Mouse (Mus musculus): ENCODE measurements around the gene Gls. TPM values are rescaled to one million over a fixed set of nuclear protein-coding genes. Genes with fewer than 3 reads are reported as not detected.
A peak's percentile ranks its signal among the peaks of the same experiment; 100 is the strongest.

Gls gene
- polyA plus RNA-seq, 1 experiment from 2014 or later: 32.0 TPM

DNA sequence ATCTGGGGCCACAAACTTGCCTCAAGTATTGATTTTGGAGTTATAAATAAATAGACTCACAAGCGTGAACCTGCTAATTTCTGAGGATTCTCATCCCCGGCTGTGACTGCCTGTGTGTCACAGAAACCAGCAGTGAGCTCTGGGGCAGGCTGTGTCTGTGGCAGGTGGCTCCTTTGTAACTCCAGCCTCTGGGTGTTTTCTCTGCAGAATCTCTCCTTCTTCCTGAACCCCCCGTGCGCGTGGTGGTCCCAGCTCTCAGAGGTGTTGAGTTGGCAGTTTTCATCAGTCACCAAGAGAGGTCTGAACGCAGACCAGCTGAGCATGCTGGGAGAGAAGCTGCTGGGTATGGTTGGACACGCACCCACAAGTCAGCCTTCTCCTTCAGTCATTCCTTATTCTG, 84.3 kb downstream of the Gls start:
- no peak for ATAC-seq (replicated peaks; ENCODE audit: low FRiP score, low read depth)
- H3K4me2 ChIP-seq (ENCODE audit: low read length): no peak overlapping the region
- WGBS: 78% methylated on average over 7 of the region's 7 CpGs

DNA sequence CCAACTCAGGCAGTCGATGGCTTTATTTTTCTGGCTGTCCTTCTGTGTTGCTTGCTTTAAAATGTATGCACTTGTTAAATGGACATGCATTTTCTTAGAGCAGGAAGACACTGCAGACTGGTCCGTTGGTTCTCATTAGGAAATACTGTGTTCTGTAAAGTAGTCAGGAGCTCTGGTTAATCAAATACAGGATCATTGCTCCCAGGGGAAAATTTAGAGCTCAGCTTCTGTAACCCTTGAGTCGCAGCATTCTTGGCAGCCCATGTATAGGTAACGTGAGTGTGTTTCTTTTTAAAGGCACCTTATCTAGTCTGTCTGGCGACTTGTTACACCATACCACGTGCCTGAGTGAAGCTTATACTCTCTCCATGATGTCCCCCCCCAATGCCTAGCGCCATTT, 84.9 kb downstream of the Gls start:
- no peak overlapping the region for H3K4me3 ChIP-seq (replicated peaks; ENCODE audit: low read depth, low read length)
- peaks cover 22% of the 10 kb centered on the region for H3K36me3 ChIP-seq (ENCODE audit: insufficient read depth, low read length)
- no peak for TF ChIP-seq CTCF (IDR thresholded peaks at IDR 0.05; ENCODE audit: low read depth)
- no peak overlapping the region for H3K4me2 ChIP-seq (ENCODE audit: low read length)
- DNase-seq (ENCODE audit: low spot score) (no peak), ATAC-seq (replicated peaks; ENCODE audit: low FRiP score, low read depth) (0 out of 2 replicates have a peak, but pooled peaks have one; percentile 27)
- 56% methylated on average over 7 of the region's 7 CpGs for WGBS
- no peaks in the 10 kb centered on the region for H3K9me3 ChIP-seq (replicated peaks; ENCODE audit: low read length)
- no peak overlapping the region for H3K9ac ChIP-seq (ENCODE audit: low read depth, low read length)
- 0 out of 2 replicates have a peak, but pooled peaks cover 6% of the 10 kb centered on the region for H3K4me1 ChIP-seq (replicated peaks; ENCODE audit: insufficient read depth, low read length)
- no peak overlapping the region for H3K27ac ChIP-seq
- no peaks in the 10 kb centered on the region for H3K27me3 ChIP-seq (ENCODE audit: insufficient read depth, low read length)

More for the DNA sequence above, 84.3 kb downstream of the Gls start:
- H3K27me3 ChIP-seq (ENCODE audit: insufficient read depth, low read length): no peaks in the 10 kb centered on the region
- no peak overlapping the region for H3K27ac ChIP-seq
- no peaks in the 10 kb centered on the region for H3K9me3 ChIP-seq (replicated peaks; ENCODE audit: low read length)
- H3K36me3 ChIP-seq (ENCODE audit: insufficient read depth, low read length): peaks cover 20% of the 10 kb centered on the region
- 0 out of 2 replicates have a peak, but pooled peaks cover 6% of the 10 kb centered on the region for H3K4me1 ChIP-seq (replicated peaks; ENCODE audit: insufficient read depth, low read length)
- no peak for DNase-seq (ENCODE audit: low spot score)
- no peak for TF ChIP-seq CTCF (IDR thresholded peaks at IDR 0.05; ENCODE audit: low read depth)
- no peak overlapping the region for H3K9ac ChIP-seq (ENCODE audit: low read depth, low read length)
- no peak overlapping the region for H3K4me3 ChIP-seq (replicated peaks; ENCODE audit: low read depth, low read length)

DNA sequence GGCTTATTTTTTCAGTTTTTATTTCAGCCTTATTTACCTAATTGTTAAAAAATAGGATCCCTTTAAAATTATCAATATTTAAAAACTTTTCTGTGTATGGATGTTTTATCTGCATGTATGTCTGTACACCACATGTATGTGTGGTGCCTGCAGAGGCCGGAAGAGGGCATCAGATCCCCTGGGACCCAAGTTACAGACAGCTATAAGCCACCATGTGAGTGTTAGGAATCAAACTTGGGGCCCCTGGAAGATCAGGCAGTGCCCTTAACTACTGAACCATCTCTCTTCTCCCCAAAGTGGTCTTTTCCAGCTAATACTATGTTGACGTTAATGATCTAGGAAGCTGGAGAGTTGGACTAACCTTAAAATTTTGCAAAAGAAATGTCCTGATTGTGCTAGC, 85.6 kb downstream of the Gls start:
- Histone ChIP-seq H3K4me3 (replicated peaks; ENCODE audit: low read depth, low read length) (no peak overlapping the region), H3K27ac (no peak overlapping the region), H3K9me3 (replicated peaks; ENCODE audit: low read length) (no peaks in the 10 kb centered on the region), H3K27me3 (ENCODE audit: insufficient read depth, low read length) (no peaks in the 10 kb centered on the region), H3K9ac (ENCODE audit: low read depth, low read length) (no peak overlapping the region), H3K36me3 (ENCODE audit: insufficient read depth, low read length) (peaks cover 22% of the 10 kb centered on the region), H3K4me1 (replicated peaks; ENCODE audit: insufficient read depth, low read length) (0 out of 2 replicates have a peak, but pooled peaks cover 6% of the 10 kb centered on the region), H3K4me2 (ENCODE audit: low read length) (no peak overlapping the region)
- no peak for TF ChIP-seq CTCF (IDR thresholded peaks at IDR 0.05; ENCODE audit: low read depth)
- WGBS: 83% methylated on average over 2 of the region's 2 CpGs
- DNase-seq (ENCODE audit: low spot score) (no peak), ATAC-seq (replicated peaks; ENCODE audit: low FRiP score, low read depth) (no peak)

DNA sequence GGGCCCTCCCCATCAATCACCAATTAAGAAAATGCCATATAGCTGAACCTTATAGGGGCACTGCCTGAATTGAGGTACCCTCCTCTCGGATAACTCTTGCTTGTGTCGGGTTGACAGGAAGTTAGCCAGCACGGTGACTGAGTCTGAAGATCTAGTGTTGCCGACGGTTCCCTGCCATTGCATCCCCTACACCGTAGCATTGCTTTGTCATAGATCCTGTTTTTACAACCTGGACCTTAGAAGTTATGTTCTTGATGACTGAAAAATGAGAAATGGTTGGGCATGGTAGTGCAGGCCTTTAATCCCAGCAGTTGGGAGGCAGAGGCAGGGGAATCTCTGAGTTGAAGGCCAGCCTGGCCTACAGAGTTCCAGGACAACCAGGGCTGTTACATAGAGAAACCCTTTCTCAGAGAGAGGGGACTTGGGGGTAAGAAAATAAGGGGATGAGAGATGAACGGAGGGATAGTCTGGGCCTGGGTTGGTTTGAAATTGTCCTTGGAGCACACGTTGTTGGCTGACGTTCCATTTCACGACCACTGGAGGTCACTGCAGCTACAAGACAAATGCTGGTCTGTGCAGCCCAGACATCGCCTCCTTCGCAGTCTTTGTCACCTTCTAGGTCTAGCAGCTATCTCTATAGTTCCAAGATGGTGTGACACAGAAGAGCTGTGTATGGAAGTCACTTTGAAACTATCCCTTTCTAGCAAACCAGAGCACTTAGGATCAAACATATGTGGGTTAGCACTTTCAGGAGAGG, 86.6 kb downstream of the Gls start:
- Histone ChIP-seq H3K4me1 (replicated peaks; ENCODE audit: insufficient read depth, low read length) (0 out of 2 replicates have a peak, but pooled peaks cover 6% of the 10 kb centered on the region), H3K36me3 (ENCODE audit: insufficient read depth, low read length) (peaks cover 17% of the 10 kb centered on the region), H3K27me3 (ENCODE audit: insufficient read depth, low read length) (no peaks in the 10 kb centered on the region), H3K27ac (no peak overlapping the region), H3K9ac (ENCODE audit: low read depth, low read length) (no peak overlapping the region), H3K4me2 (ENCODE audit: low read length) (no peak overlapping the region), H3K4me3 (replicated peaks; ENCODE audit: low read depth, low read length) (no peak overlapping the region), H3K9me3 (replicated peaks; ENCODE audit: low read length) (no peaks in the 10 kb centered on the region)
- TF ChIP-seq CTCF (IDR thresholded peaks at IDR 0.05; ENCODE audit: low read depth): peak; percentile 89
- ATAC-seq (replicated peaks; ENCODE audit: low FRiP score, low read depth): peak; percentile 71
- WGBS: 50% methylated on average over 12 of the region's 12 CpGs
- peak; percentile 84 for DNase-seq (ENCODE audit: low spot score)

DNA sequence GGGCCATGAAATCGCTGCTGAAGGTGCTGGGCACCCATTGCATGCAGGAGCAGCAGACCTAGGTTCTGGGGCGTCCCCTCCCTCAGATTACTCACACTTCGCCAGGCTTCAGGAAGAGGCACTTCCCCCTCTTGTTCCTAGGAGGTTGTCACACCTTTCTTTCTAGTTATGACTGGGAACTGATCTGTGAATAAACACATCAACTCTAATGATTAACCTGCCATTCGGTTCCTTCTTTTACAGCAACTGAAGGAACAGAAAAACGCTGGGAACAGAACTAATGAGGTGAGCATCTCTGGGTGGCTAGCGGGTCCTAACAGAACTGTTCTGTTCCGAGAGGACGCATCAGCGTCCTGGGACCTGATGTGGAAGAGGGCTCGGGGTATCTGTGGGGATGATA, 88.1 kb downstream of the Gls start:
- ATAC-seq (replicated peaks; ENCODE audit: low FRiP score, low read depth) (no peak), DNase-seq (ENCODE audit: low spot score) (no peak)
- H3K9me3 ChIP-seq (replicated peaks; ENCODE audit: low read length): no peaks in the 10 kb centered on the region
- H3K4me2 ChIP-seq (ENCODE audit: low read length): no peak overlapping the region
- H3K27ac ChIP-seq: no peak overlapping the region
- H3K4me1 ChIP-seq (replicated peaks; ENCODE audit: insufficient read depth, low read length): no peaks in the 10 kb centered on the region
- H3K9ac ChIP-seq (ENCODE audit: low read depth, low read length): no peak overlapping the region
- no peak overlapping the region for H3K4me3 ChIP-seq (replicated peaks; ENCODE audit: low read depth, low read length)
- whole genome bisulfite sequencing: 70% methylated on average over 10 of the region's 10 CpGs
- no peaks in the 10 kb centered on the region for H3K27me3 ChIP-seq (ENCODE audit: insufficient read depth, low read length)
- peaks cover 4% of the 10 kb centered on the region; the same call in 1 of the 2 replicates for H3K36me3 ChIP-seq (ENCODE audit: insufficient read depth, low read length)
- no peak for TF ChIP-seq CTCF (IDR thresholded peaks at IDR 0.05; ENCODE audit: low read depth)

DNA sequence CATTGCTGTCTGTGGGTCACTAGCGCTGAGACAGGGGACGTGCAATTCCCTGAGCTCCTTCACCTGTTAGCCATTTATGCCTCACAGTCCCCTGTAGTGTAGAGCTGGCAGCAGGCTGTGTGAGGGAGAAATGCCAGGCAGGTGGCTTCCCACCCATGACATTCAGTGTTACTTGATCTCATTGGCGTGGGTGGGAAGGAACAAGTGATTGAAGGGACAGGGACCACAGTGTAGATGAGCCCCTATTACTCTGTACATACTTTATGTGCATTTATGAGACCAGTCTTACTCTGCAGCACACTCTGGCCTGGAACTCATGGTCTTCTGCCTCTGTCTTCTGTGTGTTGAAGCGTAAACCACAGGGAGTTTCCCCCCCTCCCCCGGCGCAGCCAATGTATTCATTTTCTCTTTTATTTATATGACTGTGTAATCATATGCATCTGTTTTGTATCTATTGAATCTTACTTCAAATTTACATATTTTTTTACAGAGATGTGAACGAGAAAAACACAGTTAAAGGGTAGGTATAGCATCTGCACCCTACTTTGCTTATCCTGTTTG, 89.4 kb downstream of the Gls start:
- Histone ChIP-seq H3K4me1 (replicated peaks; ENCODE audit: insufficient read depth, low read length) (no peaks in the 10 kb centered on the region), H3K27ac (no peak overlapping the region), H3K4me3 (replicated peaks; ENCODE audit: low read depth, low read length) (no peak overlapping the region), H3K4me2 (ENCODE audit: low read length) (no peak overlapping the region), H3K9ac (ENCODE audit: low read depth, low read length) (no peak overlapping the region), H3K27me3 (ENCODE audit: insufficient read depth, low read length) (no peaks in the 10 kb centered on the region), H3K9me3 (replicated peaks; ENCODE audit: low read length) (no peaks in the 10 kb centered on the region), H3K36me3 (ENCODE audit: insufficient read depth, low read length) (peaks cover 10% of the 10 kb centered on the region)
- 76% methylated on average over 7 of the region's 7 CpGs for WGBS
- no peak for TF ChIP-seq CTCF (IDR thresholded peaks at IDR 0.05; ENCODE audit: low read depth)
- no peak for DNase-seq (ENCODE audit: low spot score)
- no peak for ATAC-seq (replicated peaks; ENCODE audit: low FRiP score, low read depth)
